Mouse (Mus musculus) spleen, postnatal 14 days (tissue): ENCODE measurements around the gene Uts2r.

Source experiments
- DNase-seq, 2 experiments: peaks; one replicate each; pipeline ENCODE4 v3.0.0; 2021 to 2022; ENCODE audit warnings: low spot score in 2 of 2

Uts2r gene

DNA sequence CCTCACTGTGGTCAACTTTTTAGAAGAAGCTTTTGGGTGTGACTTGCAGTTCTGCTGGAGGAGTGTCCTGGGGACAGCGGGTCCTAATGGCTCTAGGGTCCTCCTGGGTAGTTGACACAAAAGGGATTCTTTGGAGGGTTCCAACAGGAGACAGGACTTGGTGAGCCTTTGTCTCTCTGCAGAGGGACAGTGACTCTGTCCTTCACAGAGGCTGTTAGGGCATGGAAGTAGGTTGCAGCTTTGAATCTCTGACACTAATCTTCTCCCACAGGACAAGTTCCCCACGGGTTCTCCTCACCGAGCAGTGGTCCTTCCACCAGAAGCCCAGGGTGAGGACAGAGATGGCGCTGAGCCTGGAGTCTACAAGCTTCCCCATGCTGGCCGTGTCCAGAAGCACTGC is at the start of gene Uts2r:
Uts2r (plus strand) TSS at position 301 of the 400 bp plus-strand sequence.
- no peak for DNase-seq

DNA sequence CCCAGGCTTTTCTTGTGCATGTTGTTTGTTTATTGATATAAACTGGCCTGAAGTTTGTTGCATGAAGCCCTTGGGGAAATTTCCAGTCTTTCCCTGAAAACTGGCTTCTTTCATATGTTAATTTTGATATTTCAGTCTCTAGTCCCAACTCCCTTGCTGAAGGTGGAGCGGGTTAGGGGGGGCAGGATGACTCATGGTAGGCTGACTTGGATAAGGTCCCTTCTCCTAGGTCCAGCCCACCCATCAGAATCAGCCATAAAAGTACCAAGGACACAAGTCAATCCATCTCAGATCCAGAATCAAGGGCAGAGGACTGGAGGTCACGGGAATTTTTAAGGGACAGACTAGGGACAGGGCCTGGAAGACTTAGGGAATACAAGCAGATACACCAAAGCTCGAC is 49.0 kb upstream of the Uts2r start:
- no peak for DNase-seq

GRCm38 (mm10) chr11:121111601-121112000 is 48.5 kb upstream of the Uts2r start:
- no peak for DNase-seq

DNA sequence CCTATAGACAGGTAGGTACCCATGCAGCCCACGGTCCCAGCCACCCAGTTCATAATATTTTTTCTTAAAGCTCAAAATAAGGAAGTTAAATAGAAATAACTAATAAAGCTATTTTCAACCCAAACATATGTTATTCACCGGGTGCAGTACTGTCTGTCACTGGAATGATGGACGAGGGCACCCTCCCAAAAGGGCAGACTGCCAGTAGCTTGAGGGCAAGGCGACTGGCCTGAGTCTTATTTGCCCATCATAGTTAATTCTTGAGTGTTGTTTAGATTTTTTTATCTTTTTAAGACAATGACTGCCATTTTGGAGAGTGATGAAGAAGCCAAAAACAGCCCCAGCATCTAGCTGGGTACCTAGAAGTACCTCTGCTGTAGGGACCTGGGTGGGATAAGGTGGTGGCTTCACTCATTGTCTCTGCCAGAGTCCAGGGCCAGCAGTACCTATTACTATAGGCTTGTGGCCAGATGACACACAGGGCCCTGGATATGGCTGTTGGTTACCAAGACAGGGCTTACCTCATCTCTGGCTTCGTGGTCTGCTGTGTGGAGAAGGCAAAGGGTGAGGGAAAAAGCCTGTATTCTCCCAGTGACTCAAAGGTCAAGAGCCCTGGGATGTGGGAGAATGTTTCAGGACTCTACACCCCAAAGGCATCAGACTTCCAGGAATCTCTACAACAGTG is 47.8 kb upstream of the Uts2r start:
- DNase-seq, result no peak

- no peak for DNase-seq
Measured at GRCm38 (mm10) chr11:121118106-121118505, 42.0 kb upstream of the Uts2r start.

DNA sequence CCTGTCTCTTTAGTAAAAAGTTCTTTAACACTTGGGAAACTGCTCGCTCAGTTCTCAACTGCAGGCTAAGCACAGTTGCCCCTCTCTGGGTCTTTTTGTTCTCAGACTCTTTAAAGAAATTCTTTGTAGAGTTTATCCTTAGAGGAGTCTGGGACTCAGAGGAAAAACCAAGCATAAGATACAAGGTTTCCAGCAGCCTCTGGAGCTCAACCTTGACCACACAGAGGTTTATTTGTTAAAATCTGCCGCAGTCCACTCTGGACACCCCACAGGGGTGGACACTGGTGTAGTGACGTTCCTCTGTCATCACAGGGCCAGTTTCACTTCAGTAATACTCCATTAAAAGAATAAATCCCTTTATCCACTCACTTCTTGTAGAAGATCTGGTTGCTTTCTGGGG is 41.5 kb upstream of the Uts2r start, which contains the start of gene Tex19.2:
Tex19.2 (minus strand) TSS at position 101 of the 400 bp plus-strand sequence.
- DNase-seq, result no peak

GRCm38 (mm10) chr11:121121151-121121550 is 38.9 kb upstream of the Uts2r start:
- DNase-seq, result no peak

DNA sequence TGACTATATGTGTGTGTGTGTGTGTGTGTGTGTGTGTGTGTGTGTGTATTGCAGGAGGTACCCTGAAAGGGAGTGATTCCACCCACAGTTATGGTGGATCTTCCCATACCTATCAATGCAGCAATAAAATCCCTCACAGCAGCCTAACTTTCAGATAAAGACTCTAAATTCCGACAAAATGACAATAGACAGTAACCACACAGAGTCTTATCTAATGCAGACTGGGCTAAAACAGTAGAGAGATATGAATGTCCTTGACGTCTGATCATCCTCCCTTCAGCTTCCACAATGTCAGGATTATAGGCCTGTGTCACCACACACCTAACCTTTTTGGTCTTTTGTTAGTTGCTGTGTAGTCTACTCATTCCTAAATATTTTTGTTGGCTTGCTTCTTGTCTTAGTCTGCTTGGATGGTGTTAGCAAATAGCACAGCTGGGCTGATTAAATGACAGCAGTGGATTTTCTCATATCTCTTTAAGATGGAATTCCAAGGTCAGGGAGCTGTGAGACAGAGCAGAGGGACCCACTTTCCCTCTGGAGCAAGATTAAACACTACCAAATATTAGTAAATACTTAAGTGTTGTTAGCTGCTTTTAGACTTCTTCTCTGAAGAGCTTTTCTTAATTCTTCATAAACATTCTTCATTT is 37.9 kb upstream of the Uts2r start:
- DNase-seq, result no peak

- no peak for DNase-seq
Measured at GRCm38 (mm10) chr11:121123438-121123837, 36.6 kb upstream of the Uts2r start.

- DNase-seq, result no peak
Measured at GRCm38 (mm10) chr11:121125522-121126172, 34.4 kb upstream of the Uts2r start.

- no peak for DNase-seq
Measured at GRCm38 (mm10) chr11:121126395-121126794, 33.7 kb upstream of the Uts2r start.

DNA sequence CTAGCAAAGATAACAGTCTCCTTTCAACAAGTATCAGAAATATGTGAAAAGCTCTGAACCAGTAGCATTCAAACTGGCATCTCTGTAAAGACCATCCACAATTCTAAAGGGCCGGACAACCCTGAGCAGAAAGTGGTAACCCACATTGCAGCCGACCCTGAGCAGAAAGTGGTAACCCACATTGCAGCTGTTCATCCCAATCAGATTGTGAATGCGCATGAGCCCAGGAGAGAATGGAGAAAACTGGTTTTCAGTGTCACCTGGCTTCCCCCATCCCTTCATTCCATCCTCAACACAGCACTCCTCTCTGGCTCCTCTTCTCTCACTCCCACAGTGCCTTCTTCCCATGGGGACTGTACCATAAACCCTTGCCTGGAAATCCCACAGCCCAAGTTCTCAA is 32.6 kb upstream of the Uts2r start:
- no peak for DNase-seq

GRCm38 (mm10) chr11:121129616-121130015 is 30.5 kb upstream of the Uts2r start:
- no peak for DNase-seq

GRCm38 (mm10) chr11:121134600-121134999 is 25.5 kb upstream of the Uts2r start:
- DNase-seq, result no peak

DNA sequence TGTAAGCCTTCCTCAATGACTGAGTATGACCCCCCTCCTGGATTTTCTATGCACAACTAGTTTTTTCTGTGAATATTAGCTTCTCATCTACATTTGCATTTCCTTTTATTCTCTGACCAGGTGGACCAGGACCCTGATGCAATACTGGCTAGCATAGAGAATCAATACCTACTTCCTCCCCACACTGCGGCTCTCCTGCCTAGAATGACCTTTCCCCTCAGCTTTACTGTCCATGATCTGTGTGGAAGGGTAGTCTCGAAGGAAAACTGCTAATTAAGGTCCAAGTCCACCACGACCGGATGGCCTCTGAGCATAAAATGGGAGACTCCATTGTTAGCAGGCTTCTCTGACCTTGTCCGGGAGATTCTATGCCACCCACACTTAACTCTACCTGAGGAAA is 22.4 kb upstream of the Uts2r start:
- no peak for DNase-seq

DNA sequence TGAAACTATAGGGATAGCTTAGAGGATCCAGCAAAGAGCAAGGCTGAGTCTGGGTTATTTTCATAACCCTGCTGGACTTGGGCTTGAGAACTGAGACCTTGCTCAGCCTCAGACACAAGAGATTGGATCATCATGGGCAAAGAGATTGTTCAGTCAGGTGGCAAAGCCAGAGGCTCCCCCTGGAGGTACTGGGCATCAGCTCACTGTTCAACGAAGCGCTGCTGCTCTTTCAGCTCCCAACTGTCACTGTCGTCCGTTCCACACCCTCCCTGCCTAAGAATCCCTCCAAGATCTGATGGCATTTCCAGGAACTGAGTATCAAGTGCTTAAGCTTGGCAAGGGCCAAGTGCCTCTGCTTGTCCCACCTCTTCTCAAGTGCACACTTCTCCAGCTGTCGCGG is 21.3 kb upstream of the Uts2r start:
- DNase-seq, result no peak

GRCm38 (mm10) chr11:121143325-121144015 is 16.6 kb upstream of the Uts2r start:
- DNase-seq, result no peak

GRCm38 (mm10) chr11:121145865-121146264 is 14.2 kb upstream of the Uts2r start, which contains the start of gene Tex19.1:
Gene Tex19.1, plus strand, starts transcription at chr11:121146143.
- no peak for DNase-seq

GRCm38 (mm10) chr11:121148193-121148592 is 11.9 kb upstream of the Uts2r start:
- DNase-seq, result no peak

- DNase-seq, result no peak
Measured at GRCm38 (mm10) chr11:121154203-121154602, 5.9 kb upstream of the Uts2r start.

- no peak for DNase-seq
Measured at GRCm38 (mm10) chr11:121156411-121156891, 3.6 kb upstream of the Uts2r start.
